Mouse (Mus musculus): ENCODE results near the gene E2f2. TPM values are rescaled to one million over a fixed set of nuclear protein-coding genes. Genes with fewer than 3 reads are reported as not detected.

Gene E2f2
- polyA plus RNA-seq, 1 experiment: 56.3 TPM

DNA sequence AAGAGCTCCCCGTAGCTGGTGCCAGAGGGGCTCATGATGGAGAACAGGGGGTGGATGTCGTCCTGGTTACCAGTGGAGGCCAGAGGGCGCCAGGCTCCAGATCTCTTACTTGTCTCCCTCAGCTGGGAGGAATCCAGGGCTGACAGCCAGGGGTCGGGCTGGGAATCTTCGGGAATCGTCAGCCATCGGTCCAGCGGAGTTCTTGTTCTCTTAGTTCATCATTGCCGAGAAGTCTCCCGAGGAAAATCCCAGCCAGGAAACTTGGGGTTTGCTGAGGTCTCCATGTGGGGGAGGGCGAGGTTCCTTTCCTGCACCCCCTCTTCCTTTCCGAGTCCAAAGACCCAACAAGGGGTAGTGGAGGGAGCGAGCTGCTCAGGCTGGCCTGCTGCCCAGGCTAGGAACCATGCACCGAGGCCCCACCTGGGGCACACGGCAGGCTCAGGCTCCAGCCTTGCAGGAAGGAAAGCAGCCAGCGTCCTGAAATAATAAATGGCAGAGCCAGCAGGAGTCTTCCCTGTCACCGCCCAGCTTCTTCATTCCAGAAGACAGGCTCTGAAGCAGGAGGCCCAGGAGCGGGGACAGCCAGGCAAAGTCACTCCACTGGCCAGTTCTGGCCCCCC lies 46.5 kb downstream of the E2f2 start:
- H3ac ChIP-seq (ENCODE audit: control insufficient read depth, insufficient read length): no peak overlapping the region
- no peak overlapping the region for H3K4me3 ChIP-seq
- TF ChIP-seq MYOG (IDR thresholded peaks at IDR 0.05; ENCODE audit: control insufficient read depth in 1 of 3, insufficient read depth in 1 of 3, insufficient read length in 2 of 3, low read depth in 2 of 3): no peak
- TF ChIP-seq POLR2AphosphoS2 (IDR thresholded peaks at IDR 0.05; ENCODE audit: insufficient read length, low read depth): no peak
- no peak for TF ChIP-seq SRF (IDR thresholded peaks at IDR 0.05; ENCODE audit: control insufficient read depth, insufficient read length, low read depth)
- TF ChIP-seq USF1 (IDR thresholded peaks at IDR 0.05; ENCODE audit: low read depth): no peak
- no peak for TF ChIP-seq E2F4 (IDR thresholded peaks at IDR 0.05; ENCODE audit: insufficient read depth)
- no peak for TF ChIP-seq TCF3 (IDR thresholded peaks at IDR 0.05; ENCODE audit: insufficient read length, low read depth)
- no peak for TF ChIP-seq REST (IDR thresholded peaks at IDR 0.05; ENCODE audit: insufficient read depth, insufficient read length)
- H3K27me3 ChIP-seq (ENCODE audit: control insufficient read depth, insufficient read depth, insufficient read length): no peaks in the 10 kb centered on the region
- no peaks in the 10 kb centered on the region for H3K79me2 ChIP-seq (ENCODE audit: control insufficient read depth, insufficient read depth)
- no peaks in the 10 kb centered on the region for H3K36me3 ChIP-seq (ENCODE audit: control insufficient read depth, insufficient read depth)
- H3K4me2 ChIP-seq (ENCODE audit: low read depth): no peak overlapping the region

DNA sequence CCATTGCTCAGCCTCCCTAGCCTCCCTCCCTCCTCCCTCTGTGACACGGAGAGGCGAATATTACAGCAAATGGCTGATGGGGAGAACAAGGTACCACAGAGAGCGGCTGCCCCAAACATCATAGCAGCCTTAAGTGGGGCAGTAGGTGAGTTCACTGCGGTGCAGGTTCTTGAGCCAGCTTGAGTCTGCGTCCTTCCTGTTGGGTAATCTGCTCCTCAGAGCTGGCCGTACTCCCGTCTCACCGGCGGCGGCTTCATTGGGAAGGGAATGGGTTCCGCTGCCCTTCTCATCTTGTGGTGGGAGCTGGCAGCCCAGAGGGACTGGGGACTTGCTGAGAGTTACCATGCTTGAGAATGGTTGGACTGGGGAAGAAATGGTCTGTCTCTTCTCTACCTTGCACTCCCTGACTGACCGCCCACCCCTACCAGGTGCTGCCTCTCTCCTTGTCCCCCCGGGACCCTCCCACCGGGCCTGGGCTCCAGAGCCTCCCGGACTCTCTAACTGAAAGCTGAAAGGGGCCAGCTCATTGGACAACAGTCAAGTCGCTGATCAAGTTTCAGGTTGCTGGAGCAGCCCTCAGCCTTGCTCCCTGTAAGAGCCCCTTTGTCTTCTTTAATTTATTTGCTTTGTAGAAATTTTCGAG lies 48.1 kb downstream of the E2f2 start:
- Histone ChIP-seq H3K4me3 (no peak overlapping the region), H3K4me2 (ENCODE audit: low read depth) (no peak overlapping the region), H3ac (ENCODE audit: control insufficient read depth, insufficient read length) (no peak overlapping the region), H3K36me3 (ENCODE audit: control insufficient read depth, insufficient read depth) (no peaks in the 10 kb centered on the region), H3K27me3 (ENCODE audit: control insufficient read depth, insufficient read depth, insufficient read length) (no peaks in the 10 kb centered on the region), H3K79me2 (ENCODE audit: control insufficient read depth, insufficient read depth) (no peaks in the 10 kb centered on the region)
- no peak for TF ChIP-seq USF1 (IDR thresholded peaks at IDR 0.05; ENCODE audit: low read depth)
- TF ChIP-seq REST (IDR thresholded peaks at IDR 0.05; ENCODE audit: insufficient read depth, insufficient read length): no peak
- TF ChIP-seq MYOD1 (IDR thresholded peaks at IDR 0.05; ENCODE audit: control insufficient read depth in 1 of 3, insufficient read length in 2 of 3, low read depth in 2 of 3): no peak
- no peak for TF ChIP-seq MYOG (IDR thresholded peaks at IDR 0.05; ENCODE audit: control insufficient read depth in 1 of 3, insufficient read depth in 1 of 3, insufficient read length in 2 of 3, low read depth in 2 of 3)
- TF ChIP-seq CEBPB (IDR thresholded peaks at IDR 0.05; ENCODE audit: insufficient read depth, poor library complexity, severe bottlenecking): no peak
- no peak for TF ChIP-seq MAX (IDR thresholded peaks at IDR 0.05; ENCODE audit: low read depth)
- no peak for TF ChIP-seq POLR2AphosphoS2 (IDR thresholded peaks at IDR 0.05; ENCODE audit: insufficient read length, low read depth)
- no peak for TF ChIP-seq E2F4 (IDR thresholded peaks at IDR 0.05; ENCODE audit: insufficient read depth)
- no peak for TF ChIP-seq TCF12 (IDR thresholded peaks at IDR 0.05; ENCODE audit: insufficient read depth, poor library complexity, severe bottlenecking)
- TF ChIP-seq TCF3 (IDR thresholded peaks at IDR 0.05; ENCODE audit: insufficient read length, low read depth): no peak

DNA sequence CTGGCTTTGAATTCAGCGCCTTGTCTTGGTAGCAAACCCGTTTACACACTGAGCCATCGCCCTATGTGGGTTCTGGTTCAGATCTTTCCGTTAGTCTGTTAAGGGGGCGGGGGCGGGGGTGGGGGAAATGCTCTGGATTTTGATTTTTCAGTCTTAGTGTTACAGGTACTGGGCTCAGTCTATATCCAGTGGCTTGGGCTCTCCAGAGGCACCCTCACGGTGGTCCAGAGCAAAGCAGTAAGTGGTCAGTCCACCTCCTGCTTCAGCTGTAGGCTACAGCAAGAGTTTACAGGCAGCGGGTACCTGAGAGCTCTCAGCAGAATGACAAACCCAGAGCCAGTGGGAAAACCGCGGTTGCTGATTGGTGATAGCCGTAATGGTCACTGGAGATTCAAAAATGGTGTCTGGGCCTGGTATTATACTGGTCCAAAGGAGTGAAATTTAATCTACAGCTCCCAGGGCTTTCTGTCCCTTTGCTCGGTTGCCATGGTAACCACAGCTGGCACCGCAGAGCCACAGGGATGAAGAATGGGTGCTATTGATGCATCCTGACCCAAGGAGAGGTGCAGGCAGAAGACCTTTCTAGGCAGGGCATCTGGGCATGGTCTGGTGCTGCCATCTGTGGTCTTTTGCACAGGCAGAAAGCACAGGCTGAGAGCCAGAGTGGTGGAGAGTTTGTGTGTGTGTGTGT lies 51.5 kb downstream of the E2f2 start:
- Histone ChIP-seq H3K4me2 (ENCODE audit: low read depth) (no peak overlapping the region), H3K4me3 (no peak overlapping the region), H3K36me3 (ENCODE audit: control insufficient read depth, insufficient read depth) (no peaks in the 10 kb centered on the region), H3K79me2 (ENCODE audit: control insufficient read depth, insufficient read depth) (no peaks in the 10 kb centered on the region), H3K27me3 (ENCODE audit: control insufficient read depth, insufficient read depth, insufficient read length) (no peaks in the 10 kb centered on the region), H3ac (ENCODE audit: control insufficient read depth, insufficient read length) (no peak overlapping the region)
- TF ChIP-seq TCF3 (IDR thresholded peaks at IDR 0.05; ENCODE audit: insufficient read length, low read depth) (no peak), REST (IDR thresholded peaks at IDR 0.05; ENCODE audit: insufficient read depth, insufficient read length) (no peak), MAX (IDR thresholded peaks at IDR 0.05; ENCODE audit: low read depth) (no peak), SRF (IDR thresholded peaks at IDR 0.05; ENCODE audit: control insufficient read depth, insufficient read length, low read depth) (no peak), CEBPB (IDR thresholded peaks at IDR 0.05; ENCODE audit: insufficient read depth, poor library complexity, severe bottlenecking) (no peak), MYOG (IDR thresholded peaks at IDR 0.05; ENCODE audit: control insufficient read depth in 1 of 3, insufficient read depth in 1 of 3, insufficient read length in 2 of 3, low read depth in 2 of 3) (no peak), POLR2A (IDR thresholded peaks at IDR 0.05; ENCODE audit: insufficient read length, low read depth) (no peak), TCF12 (IDR thresholded peaks at IDR 0.05; ENCODE audit: insufficient read depth, poor library complexity, severe bottlenecking) (no peak), MYOD1 (IDR thresholded peaks at IDR 0.05; ENCODE audit: control insufficient read depth in 1 of 3, insufficient read length in 2 of 3, low read depth in 2 of 3) (no peak), POLR2AphosphoS2 (IDR thresholded peaks at IDR 0.05; ENCODE audit: insufficient read length, low read depth) (no peak), E2F4 (IDR thresholded peaks at IDR 0.05; ENCODE audit: insufficient read depth) (no peak), USF1 (IDR thresholded peaks at IDR 0.05; ENCODE audit: low read depth) (no peak)

DNA sequence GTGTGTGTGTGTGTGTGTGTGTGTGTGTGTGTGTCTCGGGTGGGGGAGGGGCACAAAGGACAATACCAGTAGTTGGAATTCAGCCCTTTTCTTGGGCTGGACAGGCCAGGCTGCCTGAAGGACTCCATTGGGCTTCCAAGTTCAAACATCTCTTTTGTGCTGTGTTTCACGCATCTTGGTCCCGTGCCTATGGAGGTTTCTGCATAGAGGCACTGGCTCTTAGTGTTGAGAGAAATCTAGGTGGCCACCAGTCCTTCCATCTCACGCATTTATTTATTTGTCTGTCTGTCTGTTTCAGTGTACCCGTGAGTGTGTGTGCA lies 52.0 kb downstream of the E2f2 start:
- Histone ChIP-seq H3K4me3 (no peak overlapping the region), H3ac (ENCODE audit: control insufficient read depth, insufficient read length) (no peak overlapping the region), H3K79me2 (ENCODE audit: control insufficient read depth, insufficient read depth) (no peaks in the 10 kb centered on the region), H3K36me3 (ENCODE audit: control insufficient read depth, insufficient read depth) (no peaks in the 10 kb centered on the region), H3K27me3 (ENCODE audit: control insufficient read depth, insufficient read depth, insufficient read length) (no peaks in the 10 kb centered on the region), H3K4me2 (ENCODE audit: low read depth) (no peak overlapping the region)
- TF ChIP-seq CEBPB (IDR thresholded peaks at IDR 0.05; ENCODE audit: insufficient read depth, poor library complexity, severe bottlenecking) (no peak), MYOD1 (IDR thresholded peaks at IDR 0.05; ENCODE audit: control insufficient read depth in 1 of 3, insufficient read length in 2 of 3, low read depth in 2 of 3) (no peak), POLR2A (IDR thresholded peaks at IDR 0.05; ENCODE audit: insufficient read length, low read depth) (no peak), REST (IDR thresholded peaks at IDR 0.05; ENCODE audit: insufficient read depth, insufficient read length) (no peak)

All from myocyte (in vitro differentiated cells).